Mouse (Mus musculus) colon, adult 2 months (tissue): ENCODE measurements around the gene Zfp830. TPM values are rescaled to one million over a fixed set of nuclear protein-coding genes. Genes with fewer than 3 reads are reported as not detected.

Experiments
- polyA plus RNA-seq: library from polyadenylated mRNA; depleted of rRNA; stranded (reverse); fragments of >200 nt; gene quantifications from 2 replicates; pipeline ENCODE4 v1.2.3, GENCODE M21; 2012; rRNA removed

The Zfp830 gene
- polyA plus RNA-seq: 5.2 and 7.0 TPM in 2 replicates

DNA sequence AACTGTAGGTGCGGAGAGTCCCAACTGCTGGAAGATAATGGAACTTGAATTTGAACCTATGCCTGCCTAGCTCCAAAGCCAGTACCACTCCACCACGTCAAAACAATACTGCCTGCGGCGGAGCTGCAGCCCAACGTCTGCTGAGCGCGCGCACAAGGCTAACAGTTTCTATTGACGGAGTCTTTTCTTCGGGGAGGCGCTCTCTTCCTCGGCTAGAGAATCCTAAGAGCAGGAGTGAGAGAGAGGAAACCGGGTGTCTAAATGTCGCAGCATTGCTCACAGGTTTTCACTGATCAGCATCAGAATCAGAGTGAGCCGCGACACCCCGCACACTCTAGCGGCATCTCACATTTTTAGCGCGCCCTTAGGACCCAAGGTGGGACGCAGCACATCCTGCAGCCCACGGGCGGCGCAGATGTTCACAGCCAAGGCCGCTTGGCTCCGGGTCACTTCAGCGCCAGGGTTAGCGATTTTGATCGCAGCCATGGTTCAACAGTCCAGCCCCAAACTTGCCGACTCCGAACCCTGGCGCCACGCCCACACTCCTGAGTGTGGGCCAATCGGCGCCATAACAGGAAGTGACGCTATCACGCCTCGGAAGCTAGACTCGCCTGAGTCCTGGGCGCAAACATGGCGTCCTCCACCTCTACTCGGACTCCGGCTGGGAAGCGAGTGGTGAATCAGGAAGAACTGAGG lies at the start of gene Zfp830, which contains the start of gene Cct6b:
Gene Zfp830 (plus strand): TSS at position 604 of the 696 bp plus-strand sequence.
Gene Cct6b (minus strand): TSS at position 580 of the 696 bp plus-strand sequence.

DNA sequence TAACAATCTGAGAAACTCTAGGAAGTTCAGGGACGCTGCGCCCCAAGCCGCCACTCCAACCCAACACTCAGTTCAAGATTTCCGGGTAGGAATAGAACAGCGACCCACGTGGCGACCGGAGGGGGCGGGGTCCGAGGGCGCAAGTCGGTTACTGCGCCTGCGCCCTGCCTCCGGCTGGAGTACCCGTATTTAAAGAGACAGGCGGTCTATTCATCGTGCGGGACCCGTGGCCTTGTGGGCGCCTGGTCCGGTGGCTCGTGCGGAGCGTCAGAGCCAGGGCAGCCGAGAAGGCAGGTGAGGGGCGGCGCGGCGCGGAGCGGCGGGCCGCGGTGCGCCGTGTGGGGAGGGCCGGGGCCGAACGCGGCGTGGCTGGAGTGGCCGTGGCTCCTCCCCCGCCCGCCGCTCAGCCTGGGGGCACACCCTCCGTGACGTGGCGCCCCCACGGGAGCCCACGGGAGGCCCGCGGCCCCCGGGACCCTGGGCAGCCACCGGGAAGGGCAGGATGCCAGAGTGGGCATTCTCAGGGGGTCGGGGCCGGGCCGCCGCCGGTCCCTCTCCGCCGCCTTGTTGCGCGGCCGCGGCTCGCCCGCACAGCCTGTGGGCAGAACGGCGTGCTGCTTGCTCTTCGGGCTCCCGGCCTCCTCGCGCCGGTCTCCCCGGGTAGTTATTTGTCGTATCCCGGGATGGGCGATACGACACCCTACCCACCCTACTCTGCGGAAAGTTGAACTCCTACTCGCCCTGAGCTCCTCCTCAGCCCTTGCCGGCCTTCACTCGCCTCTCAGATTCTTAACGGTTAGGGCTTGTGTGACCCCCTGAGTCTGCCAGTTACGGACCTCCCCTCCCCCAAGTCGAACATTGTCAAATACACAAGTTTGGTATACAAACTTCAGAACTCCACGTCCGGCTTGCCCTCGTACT lies 17.1 kb downstream of the Zfp830 start, which contains the start of gene Lig3:
Gene Lig3 (plus strand): TSS at position 126 of the 921 bp plus-strand sequence.

Other genes with a start within 250 kb of the Zfp830 start
- gene Cct6b, start within 50 bp of the Zfp830 start, polyA plus RNA-seq: 0.17 TPM in 1 of 2 replicates, not detected in the other
- 9.1 and 11.4 TPM in 2 replicates for gene Lig3, start 16.8 kb downstream of the Zfp830 start, polyA plus RNA-seq
- 17.8 and 21.8 TPM in 2 replicates for gene Rffl, start 106.9 kb downstream of the Zfp830 start, polyA plus RNA-seq
- 16.4 and 16.5 TPM in 2 replicates for gene Rad51d, start 126.3 kb downstream of the Zfp830 start, polyA plus RNA-seq
- gene Fndc8, start 127.8 kb downstream of the Zfp830 start, polyA plus RNA-seq: 0.47 and 0.56 TPM in 2 replicates
- gene Nle1, start 144.1 kb downstream of the Zfp830 start, polyA plus RNA-seq: 35.4 and 36.8 TPM in 2 replicates
- 1.0 and 1.6 TPM in 2 replicates for gene Unc45b, start 146.2 kb downstream of the Zfp830 start, polyA plus RNA-seq
- gene Slfn5, start 187.0 kb downstream of the Zfp830 start, polyA plus RNA-seq: 0.74 and 2.1 TPM in 2 replicates
- gene Slfn9, start 227.5 kb downstream of the Zfp830 start, polyA plus RNA-seq: 0.97 and 1.2 TPM in 2 replicates